Mouse (Mus musculus) stomach, postnatal 0 days (tissue): Measurements from ENCODE around the gene Mboat2.

Experiments
- CTCF ChIP-seq: IDR thresholded peaks from 2 replicates; pipeline ENCODE4 v1.5.1; 2016; ENCODE audit warnings: antibody characterized with exemption, low read depth, mild to moderate bottlenecking, moderate library complexity
- EP300 ChIP-seq: optimal IDR thresholded peaks from 2 replicates; pipeline ENCODE3; 2016; ENCODE audit warnings: antibody characterized with exemption

DNA sequence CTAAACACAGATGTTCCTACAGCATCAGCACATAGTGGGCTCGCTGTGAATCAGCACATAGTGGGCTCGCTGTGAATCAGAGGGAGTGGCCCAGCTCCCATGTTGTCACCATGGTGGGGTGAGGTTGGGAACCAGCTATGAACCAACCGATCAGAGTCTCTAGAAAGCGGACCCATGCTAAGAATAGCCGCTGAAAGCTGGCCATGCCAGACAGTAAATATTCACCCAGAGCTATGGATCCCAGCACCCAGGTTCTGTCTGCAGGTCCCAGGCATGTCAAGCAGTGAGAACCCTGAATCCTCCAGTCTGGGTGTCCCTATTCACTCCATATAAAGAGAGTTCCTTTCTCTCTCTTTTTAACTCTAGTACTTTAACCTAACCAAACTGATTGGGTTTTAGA, 94.6 kb downstream of the Mboat2 start:
- TF ChIP-seq CTCF (no peak), EP300 (no peak)
